Mouse (Mus musculus): ENCODE results near the gene Bmp7.
A peak's percentile ranks its signal among the peaks of the same experiment; 100 is the strongest.

The Bmp7 gene

DNA sequence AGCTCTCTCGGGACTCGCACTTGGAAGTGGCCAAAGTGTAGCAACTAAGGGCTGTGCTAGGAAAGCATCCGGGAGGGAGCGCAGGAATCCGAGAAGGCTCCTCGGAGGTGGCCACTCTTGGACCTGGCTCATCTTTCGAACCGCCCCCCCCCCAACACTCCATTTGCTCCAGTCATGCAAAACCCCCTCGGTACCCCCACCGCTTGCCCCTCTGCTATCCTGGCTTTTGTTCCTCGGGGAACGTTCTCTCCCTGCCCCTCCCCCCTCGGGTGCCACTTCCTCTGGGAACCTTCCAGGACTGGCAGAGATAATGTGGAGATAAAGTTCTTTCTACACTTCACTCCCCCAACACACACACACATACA, 660 bp upstream of the Bmp7 start:
- peak; percentile 47 for DNase-seq

DNA sequence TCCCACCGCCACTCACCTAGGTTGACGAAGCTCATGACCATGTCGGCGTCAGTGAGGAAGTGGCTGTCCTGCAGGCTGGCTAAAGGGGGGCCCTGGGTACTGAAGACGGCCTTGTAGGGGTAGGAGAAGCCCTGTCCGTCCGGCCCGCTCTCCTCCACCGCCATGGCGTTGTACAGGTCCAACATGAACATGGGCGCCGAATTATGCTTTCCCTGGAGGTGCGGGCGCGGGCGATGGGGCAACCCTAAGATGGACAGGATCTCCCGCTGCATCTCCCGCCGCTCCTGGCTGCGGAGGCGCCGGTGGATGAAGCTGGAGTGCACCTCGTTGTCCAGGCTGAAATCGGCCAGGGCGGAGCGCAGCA, 500 bp downstream of the Bmp7 start:
- no peak for DNase-seq

DNA sequence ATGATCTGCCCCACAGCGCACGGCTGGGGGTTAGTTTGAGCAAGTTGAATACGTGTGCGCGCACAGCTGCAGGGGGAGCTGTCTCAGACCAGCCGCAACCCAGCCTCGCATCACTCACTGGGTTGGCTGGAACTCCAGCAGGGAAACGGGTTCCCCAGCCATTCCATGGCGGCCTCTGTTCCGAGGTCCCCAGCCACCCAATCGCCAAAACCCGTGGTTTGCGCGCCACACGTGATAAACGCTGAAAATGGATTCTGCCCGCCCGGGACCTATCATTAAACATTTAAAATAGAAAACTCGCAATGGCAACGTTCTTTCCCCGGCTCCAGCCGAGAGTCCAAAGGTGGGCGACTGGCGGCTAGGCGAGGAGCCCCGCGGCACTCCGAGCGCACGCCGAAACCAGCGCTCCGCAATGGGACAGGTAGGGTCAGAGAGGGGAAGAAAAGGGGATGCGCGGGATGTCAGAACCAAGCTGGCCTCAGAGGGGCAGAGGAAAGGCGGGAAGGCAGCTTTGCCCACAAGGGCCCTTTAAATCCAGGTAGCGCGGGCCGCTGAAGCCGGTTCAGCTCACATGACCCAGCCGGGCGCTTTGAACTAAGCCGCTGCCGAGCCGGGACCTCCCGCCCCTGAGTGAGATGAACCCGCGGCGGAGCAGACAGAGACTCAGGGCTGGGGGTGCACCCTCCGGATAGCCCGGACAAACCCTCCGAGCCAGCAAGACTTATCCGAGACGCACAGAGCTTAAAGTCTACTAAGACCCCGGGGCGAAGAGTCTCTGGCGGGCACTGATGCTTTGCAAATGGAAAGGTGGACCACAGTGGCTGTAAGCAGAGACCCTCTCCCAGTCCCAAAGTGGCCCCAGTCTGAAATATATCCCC, 1.1 kb downstream of the Bmp7 start:
- peak; percentile 77 for DNase-seq

DNA sequence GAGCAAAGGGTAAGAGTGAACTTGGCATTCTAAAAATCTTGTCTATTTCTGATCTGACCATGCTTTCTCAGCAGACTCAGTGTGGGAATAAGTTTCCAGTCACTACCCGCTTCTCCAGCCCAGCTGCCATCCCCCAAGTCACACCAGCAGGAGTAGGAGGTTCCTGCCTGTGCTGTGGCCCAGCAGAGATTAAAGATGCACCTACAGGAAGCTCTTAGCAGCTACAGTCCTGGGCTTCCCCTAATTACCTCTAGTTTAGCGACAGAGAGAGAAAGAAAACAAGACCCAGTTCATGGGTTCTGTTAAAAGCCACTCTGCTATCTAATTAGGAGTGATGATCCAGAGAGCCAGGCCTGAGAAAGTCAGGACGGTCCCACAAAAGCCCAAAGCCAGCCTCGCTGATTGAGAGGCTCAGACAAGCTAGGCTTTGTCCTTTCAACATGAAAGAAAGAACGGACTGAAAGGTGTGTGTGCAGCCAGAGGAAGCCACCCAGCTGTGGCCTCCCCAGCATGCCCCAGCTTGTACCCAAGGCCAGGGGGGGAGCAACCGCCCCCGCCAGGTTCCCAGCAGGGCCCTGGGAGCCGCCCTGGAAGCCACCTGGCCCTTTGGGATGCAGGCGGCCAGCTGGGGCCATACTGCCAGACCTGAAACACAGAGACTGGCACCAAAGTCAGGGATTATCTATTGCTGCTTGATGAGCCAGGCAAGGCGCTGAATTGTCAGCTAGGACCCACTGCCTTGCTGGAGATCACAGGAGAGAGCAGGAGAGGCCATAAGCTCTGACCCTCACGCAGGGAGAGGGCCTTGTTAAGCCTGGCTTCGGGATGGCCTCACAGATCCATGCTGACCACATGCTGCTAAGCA, 2.6 kb downstream of the Bmp7 start:
- peak; percentile 45 for DNase-seq

DNA sequence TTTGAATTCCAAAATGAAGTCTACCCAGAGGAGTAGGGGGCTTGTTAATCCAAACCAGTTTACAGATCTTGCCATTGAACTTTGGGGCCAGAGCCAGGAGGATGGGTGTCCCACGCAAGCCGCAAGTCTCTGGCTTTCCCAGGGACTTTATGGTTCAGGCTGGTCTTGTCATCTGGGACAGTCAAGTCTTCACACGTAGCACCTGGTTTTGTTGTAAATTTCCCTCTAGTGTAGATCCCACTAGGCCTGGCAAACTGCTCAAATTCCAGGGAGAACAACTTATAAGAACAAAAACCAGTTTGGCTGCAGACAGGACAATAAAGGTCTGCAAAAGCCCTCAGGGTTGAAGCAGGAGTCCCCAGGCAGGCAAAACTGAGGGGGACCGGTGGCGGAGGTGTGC, 3.3 kb downstream of the Bmp7 start:
- DNase-seq: no peak

DNA sequence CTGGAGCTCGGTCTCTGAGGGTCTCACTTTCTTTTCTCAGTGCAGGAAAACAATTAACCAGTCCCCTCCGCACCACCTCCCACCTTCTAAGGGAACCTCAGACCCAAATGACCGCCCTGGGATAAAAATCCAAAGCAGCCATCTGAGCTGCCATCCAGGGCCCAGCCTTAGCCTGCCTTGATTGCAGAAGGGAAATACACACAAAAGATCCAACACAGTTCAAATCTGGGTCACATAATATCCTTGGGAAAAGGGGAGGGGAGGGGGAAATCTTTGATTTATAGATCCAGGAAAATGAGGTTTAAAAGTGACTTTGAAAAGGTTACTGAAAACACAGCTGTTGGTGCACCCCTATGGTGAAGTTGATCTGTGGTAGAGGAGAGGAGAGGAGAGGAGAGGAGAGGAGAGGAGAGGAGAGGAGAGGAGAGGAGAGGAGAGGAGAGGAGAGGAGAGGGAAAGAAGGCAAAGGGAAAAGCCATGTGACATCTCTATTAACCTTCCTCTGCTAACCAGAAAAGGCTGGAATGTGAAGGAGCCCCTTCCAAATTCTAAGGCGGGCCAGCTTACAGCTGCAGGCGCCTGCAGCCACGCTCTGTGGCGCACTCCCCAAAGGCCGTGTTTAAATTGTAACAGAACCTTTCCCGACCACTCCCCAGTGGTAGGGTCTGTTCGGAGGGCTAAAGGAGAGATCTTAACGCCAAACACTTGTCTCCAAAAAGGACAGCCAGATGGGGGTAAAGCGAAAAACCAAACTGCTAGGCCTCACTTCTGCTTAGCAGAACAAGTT, 4.2 kb downstream of the Bmp7 start:
- DNase-seq: no peak

DNA sequence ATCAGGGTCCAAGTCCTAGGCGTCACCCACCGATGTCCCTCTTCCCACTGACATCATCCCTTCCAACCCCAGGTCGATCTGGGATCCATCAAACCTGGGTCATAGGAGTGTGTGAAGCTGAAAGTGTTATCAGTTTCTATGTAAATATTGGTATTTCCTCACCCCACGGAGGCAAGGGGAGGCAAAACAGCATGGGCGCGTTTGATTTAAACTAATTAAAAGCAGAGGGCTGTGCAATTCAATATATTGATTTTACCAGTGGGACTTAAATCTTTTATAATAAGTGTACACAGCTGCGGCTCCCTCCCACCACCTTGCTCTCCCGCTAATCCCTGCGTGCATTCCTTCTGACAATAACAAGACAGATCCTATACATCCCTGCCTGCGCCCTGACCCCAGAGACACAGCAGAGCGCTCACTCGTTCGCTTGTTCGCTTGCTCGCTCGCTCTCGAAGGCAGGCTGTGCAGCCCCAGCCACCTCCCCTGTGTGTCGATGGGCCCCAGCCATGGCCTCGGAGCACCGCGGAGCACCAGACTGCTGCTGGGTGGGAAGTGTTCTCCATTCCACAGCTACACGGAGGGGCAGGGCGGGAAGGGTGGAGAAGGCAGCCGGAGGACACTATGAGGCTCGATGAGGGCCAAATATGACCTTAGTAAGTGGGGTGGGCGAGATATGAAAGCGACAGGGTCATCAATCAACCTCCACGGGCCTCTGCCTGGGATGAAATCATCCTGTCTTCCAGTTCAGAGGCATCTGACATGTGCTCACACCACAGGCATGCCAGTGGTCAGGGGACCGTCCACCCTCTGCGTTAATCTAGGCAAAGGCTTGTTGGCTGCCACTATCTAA, 5.0 kb downstream of the Bmp7 start:
- DNase-seq: no peak

DNA sequence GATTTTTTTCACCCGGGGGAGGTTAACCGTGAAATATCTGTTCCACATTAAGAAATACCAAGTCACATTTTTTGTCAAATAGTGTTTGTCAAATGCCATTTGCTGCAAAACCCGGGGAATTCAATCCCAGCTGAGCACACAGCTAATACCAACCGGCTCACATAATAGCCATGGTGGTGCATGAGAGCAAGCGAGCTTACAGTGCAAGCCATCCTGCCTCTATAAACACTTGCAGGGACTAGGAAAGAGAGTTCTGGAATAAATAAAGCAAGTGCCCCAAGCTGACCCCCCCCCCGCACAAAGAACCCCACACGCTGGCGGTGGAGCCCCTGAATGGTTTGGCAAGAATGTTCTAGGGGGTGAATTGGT, 5.7 kb downstream of the Bmp7 start:
- DNase-seq: no peak

DNA sequence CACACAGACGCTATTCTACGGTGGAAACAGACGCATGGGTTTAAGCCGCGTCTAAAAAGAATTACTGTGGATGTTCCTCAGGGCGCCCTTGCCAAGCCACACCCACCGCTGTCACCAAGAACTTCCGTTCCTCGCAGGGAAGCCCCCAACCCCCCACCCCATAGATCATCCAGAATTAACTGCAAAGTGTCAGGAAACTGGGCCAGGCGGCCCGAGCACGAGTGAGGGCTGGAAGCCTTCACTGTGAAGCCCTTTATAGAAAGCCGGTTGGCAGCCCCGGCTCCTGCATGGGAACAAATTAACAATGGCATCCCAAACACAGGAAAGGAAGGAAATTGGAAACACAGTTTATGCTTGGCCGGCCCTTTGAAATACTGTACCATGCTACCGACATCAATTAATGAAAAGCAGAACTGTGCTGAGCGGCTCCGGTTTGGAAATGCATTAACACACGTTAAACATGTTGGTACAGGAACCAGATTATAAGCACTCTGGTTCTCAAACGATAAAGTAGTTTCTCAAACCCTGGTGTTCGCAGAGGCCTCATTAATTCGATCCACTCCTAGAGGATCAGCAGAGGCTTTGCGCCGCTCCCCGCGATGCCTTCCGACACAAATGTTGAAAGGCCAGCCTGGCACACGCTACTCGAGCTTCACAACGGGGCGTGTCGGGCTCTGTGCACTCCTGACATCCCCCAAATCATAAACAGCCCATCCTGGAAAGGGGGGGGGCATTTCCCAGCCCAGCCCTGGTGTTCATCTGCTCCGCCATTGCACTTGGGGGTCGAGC, 6.3 kb downstream of the Bmp7 start:
- DNase-seq: peak; percentile 62

DNA sequence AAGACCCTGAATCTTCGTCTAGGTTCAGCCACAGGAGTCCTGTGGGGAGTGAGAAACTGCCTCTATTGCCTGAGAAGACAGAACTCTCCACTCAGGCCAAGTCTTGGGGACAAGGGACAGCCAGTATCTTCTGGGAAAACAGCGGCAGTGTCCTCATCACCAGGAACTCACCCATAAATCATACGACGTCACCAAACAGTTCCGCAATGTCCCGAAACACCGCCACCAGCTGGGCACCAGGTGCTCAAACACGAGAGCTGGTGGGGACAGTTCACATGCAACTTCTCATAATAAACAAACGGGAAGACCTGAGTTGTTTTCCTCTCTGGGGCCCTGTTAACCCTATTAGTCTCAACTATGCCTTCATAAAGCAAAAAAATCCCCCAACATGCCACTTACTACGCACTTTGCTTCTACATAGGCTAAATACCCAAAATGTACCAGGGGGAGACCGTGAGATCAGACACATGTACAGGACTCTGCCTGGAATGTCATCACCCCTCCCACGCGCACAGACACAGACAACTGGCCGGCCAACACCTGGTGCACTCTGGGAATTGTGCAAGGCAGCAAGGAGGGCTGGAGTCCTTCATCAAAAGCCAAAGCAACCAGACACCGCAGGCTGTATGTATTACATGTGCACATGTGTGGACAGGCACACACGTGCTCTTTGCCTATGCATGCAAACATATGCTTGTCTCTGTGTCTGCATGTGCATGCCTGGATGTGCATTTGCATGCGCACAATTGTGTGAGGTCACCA, 8.8 kb downstream of the Bmp7 start:
- DNase-seq: no peak

DNA sequence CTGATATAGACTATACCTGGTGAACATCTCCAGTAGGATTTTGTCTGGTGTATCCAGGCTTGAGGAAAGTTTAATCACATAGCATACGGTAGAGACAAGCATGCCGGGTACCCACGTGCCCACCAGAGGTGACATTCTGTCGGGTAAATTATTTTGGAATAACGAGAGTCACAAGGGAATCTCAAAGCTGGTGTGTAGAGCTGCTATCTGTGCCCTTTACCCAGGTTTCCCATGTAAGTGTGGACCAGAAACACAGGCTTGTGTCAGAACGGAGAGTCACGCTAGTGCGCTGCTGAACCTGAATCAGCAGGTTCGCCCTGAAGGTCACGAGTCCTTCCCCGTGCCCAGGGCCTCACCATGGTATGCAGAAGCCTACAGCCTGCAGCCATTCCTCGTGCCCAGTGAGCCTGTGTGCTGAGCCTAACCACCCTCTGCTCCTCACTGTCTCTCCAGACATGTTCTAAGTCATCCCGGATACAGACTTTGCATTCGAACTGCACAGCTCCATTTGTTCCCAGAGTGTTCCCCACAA, 10.2 kb downstream of the Bmp7 start:
- no peak for DNase-seq

DNA sequence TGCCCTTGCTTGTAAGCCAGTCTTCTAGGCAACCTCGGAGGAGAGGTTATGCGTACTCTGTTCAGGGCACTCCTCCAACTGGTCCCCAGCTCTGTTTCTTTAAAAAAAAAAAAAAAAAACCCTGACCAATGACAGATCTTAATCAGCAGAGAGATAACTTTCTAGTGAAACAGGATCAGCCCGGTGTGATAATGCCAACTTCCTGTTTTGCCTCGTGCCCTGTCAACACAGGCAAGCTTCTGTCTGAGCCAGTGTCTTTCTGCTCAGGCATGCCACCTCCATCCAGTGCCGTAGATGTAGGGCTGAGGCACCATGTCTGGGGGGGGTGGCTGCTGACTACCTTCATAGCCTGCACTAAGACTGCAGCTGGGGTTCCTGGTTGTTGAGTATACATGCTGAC, 12.5 kb downstream of the Bmp7 start:
- DNase-seq: peak; percentile 53

DNA sequence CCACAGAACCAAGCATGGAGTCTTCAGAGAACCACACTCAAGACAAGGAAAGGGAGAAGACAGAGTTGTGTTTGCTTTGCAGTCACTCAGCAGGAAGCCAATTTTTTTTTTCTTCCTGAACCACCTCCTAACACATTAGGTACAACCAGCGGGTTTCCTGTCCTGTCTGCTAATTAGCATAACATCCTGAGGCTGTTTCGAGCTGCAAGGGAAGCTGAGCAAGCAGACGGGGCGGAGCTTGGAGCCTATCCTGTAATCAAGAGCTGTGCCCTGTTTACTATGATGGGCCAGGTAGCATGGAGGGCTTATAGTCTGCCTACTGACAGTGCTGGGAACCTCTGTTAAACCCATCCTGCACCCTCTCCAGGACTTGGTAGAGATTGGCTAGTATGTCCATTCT, 13.8 kb downstream of the Bmp7 start:
- DNase-seq: no peak

DNA sequence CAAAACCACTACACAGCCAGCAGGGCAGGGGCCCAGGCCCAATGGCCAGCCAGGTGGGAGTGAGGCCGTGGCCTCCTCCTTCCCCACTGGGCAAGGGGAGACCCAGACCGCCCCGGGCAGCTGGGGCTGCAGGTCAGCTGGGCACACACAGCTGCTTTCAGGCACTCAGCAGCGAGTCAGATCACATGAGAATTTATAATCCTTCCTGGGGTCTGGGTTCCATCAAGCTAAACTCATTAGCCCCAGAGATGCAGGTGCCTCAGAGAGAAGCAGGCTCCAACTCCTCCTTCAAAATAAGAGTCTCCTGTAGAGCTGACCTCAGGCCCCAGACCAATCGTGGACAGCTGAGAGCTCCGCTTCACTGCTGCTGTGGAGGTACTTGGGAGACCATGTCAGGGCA, 15.2 kb downstream of the Bmp7 start:
- DNase-seq: no peak

DNA sequence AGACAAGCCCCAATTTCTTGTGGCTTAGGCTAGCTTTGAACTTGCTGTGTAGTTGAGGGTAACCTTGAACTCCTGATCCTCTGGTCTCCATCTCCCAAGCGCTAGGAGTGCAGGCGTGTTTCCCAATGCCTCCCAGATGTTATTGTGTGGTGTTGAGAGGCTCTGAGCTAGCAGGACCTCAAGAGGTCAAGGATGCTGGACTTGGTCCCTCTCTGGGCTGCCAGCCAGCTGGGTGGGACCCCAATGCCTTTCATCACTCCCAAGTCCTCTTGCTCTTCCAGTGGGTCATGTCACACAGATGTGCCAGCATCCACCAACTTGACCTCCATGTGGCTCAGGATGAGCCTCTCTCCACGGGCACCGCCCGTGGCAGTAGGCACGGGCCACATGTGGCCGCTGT, 16.9 kb downstream of the Bmp7 start:
- DNase-seq: no peak

DNA sequence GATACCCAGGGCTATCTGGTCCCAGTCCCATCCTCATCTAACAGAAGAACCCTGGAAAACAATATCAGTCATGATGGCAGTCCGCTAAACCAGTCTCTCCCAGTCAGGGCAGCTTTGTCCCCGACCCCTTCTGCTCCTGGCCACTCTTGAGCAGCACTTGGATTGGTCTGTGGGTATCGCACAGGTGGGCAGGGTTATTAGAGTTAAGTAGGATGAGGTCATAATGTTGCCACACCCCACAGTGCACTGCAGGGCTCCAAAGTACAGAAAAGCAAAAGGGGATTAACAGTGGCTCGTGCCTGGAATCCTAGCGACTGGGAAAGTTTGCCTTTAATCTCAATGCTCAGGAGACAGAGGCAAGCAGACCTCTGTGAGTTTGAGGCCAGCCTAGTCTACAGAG, 17.5 kb downstream of the Bmp7 start:
- DNase-seq: no peak

DNA sequence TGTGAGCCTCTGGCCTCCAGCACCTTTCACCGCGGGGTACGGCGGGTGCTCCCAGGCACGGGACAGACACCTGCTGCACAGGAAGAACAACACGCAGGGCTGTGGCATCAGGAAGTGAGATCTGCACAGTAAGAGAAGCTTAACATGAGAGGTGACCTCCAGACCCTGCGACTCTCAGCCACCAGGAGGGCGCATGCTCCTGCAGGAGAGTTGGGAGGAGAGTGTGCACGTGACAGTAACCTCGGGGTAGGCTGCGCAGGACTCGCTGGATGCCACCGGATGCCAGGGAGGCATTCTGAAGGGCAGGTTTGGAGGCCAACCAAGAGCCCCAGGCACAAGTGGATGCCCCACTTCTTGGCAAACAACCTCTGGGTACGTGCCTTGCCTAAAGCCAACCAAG, 26.1 kb downstream of the Bmp7 start:
- DNase-seq: peak; percentile 77

DNA sequence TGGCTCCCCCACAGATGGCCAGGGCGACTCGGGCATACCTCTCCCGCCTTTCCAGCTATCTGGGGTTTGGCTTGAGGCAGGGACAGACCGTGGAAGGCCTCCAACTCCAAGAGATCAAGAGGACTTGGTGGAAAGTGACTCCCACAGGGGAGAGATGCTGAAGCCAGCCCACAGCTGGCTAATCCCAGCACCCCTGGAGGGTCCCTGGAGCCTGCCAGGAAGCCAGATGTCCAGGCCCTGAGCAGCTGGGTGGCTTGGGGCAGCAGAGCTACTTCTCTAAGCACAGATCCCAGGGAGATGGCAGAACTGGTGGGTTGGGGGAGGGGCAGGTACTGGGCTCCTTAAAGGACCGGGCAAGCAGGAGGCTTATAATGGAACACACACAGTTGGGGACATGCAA, 28.4 kb downstream of the Bmp7 start:
- DNase-seq: no peak

DNA sequence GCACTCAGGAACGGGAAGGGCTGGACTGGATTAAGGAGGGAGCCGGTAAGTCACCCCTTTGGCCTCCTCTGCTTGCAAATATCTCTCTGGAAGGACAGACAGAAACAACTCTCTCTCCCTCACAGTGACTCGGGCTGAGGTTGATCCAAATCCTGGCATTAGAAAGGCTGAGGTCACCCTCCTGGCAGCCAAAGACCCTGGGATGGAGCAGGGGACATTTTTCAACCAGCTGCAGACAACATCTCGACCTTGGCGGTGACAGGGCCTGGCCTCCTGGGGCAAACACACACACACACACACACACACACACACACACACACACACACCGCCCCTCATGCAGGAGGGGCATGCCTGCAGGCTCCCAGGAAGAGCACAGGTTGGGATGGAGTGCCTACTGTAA, 29.0 kb downstream of the Bmp7 start:
- DNase-seq: no peak

DNA sequence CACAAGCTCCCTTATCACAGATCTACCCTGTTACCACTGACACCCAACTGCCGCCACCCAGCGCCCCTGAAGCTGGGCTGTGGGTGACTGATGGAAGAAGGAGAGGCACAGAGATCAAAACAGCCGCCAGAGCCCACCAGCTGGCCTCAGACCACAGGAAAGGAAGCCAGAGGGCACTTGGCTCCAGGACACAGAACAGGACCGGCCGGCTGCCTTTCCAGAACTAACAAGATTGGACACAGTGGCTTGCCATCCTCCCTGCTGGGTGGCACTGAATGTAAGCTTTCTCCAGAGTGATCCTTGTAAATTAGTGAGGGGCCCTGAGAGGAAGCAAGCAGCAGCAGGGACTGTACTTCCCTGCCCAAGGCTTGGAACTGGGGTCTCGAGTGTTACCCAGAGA, 30.7 kb downstream of the Bmp7 start:
- DNase-seq: no peak

DNA sequence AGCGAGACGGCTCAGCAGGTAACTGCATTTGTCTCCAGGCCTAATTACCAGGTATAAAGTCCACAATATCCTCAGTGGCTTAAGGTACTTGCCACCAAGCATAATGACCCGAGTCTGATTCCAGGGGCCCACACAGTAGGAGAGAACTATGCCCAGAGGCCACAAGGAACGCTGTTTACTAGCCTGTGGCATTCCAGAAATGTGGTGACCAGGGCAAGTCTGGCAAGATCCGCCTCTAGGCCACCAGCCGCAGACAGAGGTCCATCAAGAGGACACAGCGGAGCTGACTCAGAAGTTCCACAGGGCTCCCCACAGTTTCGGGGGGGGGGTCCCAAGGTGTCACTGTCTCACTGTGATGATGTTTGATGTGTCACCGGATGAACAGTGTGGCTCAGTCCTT, 34.0 kb downstream of the Bmp7 start:
- no peak for DNase-seq

All from thymus, postnatal 4 days (tissue).